Mouse (Mus musculus) T-helper 1 cell (primary cell): ENCODE data around the gene Gpx4.

ENCODE experiments used
- in situ Hi-C: fragments of 300-600 bp; cut with MboI, MseI; formaldehyde crosslinking; loops from one replicate; pipeline ENCODE4 v1.15.1; 2025; ENCODE audit warnings: high pct_unique_total_duplicates

Gpx4 gene

DNA sequence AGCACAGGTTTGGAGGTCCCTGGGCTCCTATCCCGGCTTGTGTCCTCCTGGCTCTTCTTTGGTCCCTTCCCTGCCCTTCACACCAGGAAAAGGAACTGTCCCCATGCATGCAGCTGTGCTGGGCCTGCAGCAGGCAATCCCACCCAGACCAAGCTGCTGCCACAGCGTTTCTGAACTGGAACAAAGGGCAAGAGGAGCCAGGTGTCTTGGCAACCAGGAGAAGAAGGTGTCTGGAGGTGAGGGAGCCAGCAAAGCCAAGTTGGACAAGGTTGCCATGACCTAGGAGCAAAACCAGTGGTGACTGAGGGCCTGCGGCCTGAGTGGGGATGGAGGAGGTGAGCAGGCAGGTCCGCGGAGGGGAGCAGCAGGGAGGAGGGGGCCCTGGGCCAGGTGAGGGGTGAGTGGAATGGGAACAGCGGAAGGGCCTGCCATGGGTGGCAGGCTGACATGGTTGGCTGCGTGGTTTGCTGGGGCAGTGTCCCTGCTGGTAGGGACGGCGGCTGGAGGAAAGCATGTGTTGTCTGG, at the start of gene Gpx4:
TSS of gene Gpx4 (plus strand) at position 126 of the 525 bp plus-strand sequence.
- in situ Hi-C loops, result no loop called here

- in situ Hi-C loops, result loop anchor here (5.0 kb wide), 1 partner anchor 34 kb away; no protein-coding TSS in a partner anchor
Observed at GRCm38 (mm10) chr10:79997819-79998218, 49.1 kb upstream of the Gpx4 start.

DNA sequence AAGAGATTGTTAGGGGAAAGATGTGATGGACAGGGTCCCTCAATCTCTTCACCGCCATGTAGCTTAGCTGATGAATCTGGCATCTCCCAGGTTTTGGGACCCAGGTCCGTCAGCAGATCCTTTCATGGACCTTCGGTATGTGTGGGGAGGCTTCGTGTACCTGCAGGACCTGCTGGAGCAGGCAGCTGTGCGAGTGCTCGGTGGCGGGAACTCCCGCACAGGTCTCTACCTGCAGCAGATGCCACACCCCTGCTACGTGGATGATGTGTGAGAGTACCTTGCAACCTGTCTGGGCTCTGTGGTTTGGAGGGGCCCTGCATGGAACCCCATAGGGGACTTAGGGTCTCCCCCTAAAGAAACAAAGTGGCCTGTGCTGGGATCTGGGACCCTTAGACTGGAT, 45.0 kb upstream of the Gpx4 start:
- in situ Hi-C loops, result no loop called here

DNA sequence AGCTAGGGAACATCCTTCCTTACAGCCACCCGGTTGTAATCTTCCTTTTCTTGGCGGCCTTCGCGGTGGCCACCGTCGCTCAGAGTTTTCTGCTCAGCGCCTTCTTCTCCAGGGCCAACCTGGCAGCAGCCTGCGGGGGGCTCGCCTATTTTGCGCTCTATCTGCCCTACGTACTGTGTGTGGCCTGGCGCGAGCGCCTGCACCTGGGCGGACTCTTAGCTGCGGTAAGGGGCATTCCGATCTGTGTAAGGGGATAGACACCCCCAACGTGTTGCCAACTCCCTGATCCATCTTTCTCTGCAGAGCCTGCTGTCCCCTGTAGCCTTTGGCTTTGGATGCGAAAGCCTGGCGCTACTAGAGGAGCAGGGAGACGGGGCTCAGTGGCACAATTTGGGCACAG, 44.1 kb upstream of the Gpx4 start:
- in situ Hi-C loops, result no loop called here

- in situ Hi-C loops, result no loop called here
Observed at GRCm38 (mm10) chr10:80003374-80004232, 43.4 kb upstream of the Gpx4 start.

- in situ Hi-C loops, result no loop called here
Observed at GRCm38 (mm10) chr10:80004233-80004705, 42.7 kb upstream of the Gpx4 start.

DNA sequence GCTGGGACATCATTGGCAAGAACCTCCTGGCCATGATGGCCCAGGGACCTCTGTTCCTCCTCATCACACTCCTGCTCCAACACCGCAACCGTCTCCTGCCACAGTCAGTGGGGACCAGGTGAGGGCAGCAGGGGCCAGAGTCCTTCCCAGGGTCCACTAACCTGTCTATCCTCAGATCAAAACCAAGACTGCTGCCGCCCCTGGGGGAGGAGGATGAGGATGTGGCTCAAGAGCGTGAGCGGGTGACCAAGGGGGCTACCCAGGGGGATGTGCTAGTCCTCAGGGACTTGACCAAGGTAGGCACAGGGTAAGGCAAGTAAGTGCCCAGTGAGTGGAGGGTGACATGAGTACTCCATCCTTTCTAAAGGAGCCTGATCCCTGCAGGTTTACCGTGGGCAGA, 35.2 kb upstream of the Gpx4 start:
- in situ Hi-C loops, result no loop called here

GRCm38 (mm10) chr10:80013609-80014008, 33.4 kb upstream of the Gpx4 start:
- in situ Hi-C loops, result no loop called here

DNA sequence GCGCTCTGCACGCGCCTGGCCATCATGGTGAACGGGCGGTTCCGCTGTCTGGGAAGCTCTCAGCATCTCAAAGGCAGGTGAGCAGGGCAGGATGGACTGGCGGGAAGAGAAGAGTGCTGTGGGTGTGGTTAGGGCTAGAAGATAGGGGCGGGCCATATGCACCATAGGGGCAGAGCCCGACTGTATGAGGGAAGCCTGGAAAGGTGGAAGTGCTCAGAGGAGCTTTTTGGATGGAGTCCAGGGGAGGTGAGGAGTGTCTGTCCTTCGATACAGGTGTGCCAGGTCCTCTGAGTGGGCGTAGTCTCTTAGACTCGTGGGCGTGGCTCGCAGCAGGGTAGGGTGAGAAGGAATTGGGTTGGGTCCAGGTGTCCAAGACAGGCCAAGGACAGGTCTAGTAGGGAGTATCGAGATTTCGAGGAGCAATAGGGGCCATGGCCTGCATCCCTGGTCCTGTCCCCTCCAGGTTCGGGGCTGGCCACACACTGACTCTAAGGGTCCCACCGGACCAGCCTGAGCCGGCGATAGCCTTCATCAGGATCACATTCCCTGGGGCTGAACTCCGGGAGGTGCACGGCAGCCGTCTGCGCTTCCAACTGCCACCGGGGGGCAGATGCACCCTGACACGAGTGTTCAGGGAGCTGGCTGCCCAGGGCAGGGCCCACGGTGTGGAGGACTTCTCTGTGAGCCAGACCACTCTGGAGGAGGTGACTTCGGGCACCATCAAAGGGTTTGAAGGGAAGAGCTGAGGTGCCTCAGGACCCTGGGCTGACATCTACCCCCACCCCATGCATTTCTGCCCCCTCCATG, 32.3 kb upstream of the Gpx4 start:
- in situ Hi-C loops, result loop anchor here (5.0 kb wide), 1 partner anchor 87 kb away; the partner anchor contains the start of gene Arid3a

GRCm38 (mm10) chr10:80015583-80015982, 31.4 kb upstream of the Gpx4 start:
- in situ Hi-C loops, result loop anchor here (5.0 kb wide), 1 partner anchor 88 kb away; the partner anchor contains the start of gene Arid3a

- in situ Hi-C loops, result loop anchor here (5.0 kb wide), 1 partner anchor 89 kb away; the partner anchor contains the start of gene Arid3a
Observed at GRCm38 (mm10) chr10:80016511-80016910, 30.5 kb upstream of the Gpx4 start, which contains the start of gene Arhgap45. Gene Arhgap45 (plus strand): TSS chr10:80016653.

- in situ Hi-C loops, result loop anchor here (5.0 kb wide), 1 partner anchor 90 kb away; the partner anchor contains the start of gene Arid3a
Observed at GRCm38 (mm10) chr10:80016931-80017330, 30.0 kb upstream of the Gpx4 start.

DNA sequence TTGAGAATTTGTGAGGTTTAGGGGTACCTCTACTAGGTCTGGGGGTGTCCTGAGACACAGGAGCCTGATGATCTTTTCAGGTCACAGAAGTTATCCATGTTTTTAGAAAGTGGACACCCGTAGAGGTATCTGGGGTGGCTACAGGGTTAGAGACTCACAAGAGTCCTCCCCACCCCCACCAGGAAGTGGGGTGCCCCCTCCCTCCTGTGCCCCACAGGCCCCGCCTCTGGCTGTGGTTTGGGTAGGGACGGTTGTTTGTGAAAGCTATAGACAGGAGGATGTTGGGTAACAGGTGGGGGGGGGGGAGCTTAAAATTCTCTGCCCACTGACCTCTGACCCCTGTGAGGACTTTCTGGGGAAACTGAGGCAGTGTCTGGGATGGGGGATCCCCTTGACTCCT, 29.6 kb upstream of the Gpx4 start:
- in situ Hi-C loops, result loop anchor here (5.0 kb wide), 1 partner anchor 90 kb away; the partner anchor contains the start of gene Arid3a

DNA sequence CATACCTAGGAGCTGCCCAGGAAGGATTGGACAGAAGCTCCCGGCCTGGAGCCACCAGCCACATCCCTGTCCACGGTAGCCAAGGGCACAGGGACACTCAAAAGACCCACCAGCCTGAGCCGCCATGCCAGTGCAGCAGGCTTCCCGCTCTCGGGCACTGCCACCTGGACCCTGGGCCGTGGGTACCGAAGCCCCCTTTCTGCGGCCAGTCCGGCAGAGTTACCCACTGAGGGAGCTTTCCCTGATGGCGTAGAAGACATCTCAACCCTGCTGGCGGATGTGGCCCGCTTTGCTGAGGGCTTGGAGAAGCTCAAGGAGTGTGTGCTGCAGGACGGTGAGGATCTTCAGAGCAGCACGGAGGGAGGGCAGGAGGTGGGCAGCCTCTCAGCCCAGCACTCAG, 29.2 kb upstream of the Gpx4 start:
- in situ Hi-C loops, result loop anchor here (5.0 kb wide), 1 partner anchor 90 kb away; the partner anchor contains the start of gene Arid3a

- in situ Hi-C loops, result loop anchor here (5.0 kb wide), 1 partner anchor 92 kb away; the partner anchor contains the start of gene Arid3a
Observed at GRCm38 (mm10) chr10:80018739-80019297, 28.1 kb upstream of the Gpx4 start.

- in situ Hi-C loops, result loop anchor here (5.0 kb wide), 1 partner anchor 92 kb away; the partner anchor contains the start of gene Arid3a
Observed at GRCm38 (mm10) chr10:80019471-80020131, 27.4 kb upstream of the Gpx4 start.

DNA sequence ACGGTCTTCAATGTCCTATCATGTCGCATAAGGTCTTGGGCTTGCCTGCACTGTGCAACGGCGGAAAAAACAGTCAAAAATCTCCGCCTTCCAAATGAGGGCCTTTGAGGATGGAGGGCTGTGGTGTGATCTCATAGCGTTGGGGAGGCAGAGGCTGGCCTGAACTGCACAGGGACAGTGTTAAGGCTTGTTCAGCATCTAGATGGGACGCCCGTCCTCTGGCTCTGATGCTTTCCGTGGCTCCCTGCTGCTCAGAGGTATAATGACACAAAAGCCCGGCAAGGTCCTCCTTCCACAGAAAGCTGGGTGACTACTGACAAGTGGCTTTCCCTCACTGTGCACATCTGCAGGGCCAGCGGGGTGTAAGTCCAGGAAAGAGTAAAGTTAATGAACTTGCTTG, 26.8 kb upstream of the Gpx4 start:
- in situ Hi-C loops, result no loop called here

DNA sequence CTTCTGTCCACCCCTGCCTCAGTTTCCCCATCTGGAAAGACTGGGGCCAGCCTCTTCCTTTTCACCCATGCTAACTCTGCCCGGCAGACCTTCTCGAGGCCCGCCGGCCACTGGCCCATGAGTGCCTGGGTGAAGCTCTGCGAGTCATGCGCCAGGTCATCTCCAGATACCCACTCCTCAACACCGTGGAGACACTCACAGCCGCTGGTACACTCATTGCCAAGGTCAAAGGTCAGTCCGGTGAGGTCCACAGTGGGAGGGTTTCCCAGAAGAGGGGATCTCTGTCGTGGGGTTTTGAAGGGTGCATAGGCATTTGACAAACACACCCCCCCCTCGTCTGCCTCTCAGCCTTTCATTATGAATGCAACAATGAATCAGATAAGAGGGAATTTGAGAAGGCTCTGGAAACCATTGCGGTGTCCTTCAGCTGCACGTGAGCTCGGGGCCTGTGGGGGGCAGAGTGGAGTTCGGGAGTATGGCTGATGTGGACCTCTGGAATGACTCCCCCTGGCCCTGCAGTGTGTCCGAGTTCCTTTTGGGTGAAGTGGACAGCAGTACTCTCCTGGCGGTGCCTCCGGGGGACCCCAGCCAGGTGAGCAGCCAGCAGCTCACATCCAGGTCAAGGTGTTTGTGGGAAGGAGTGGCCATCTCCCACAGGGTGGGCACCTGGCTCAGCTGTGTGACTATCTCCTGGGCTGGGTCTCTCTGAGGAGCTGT, 26.2 kb upstream of the Gpx4 start:
- in situ Hi-C loops, result no loop called here

- in situ Hi-C loops, result no loop called here
Observed at GRCm38 (mm10) chr10:80021320-80021641, 25.7 kb upstream of the Gpx4 start.

- in situ Hi-C loops, result no loop called here
Observed at GRCm38 (mm10) chr10:80022164-80022563, 24.8 kb upstream of the Gpx4 start.
